Mouse (Mus musculus) layer of hippocampus, adult 11-12 months (tissue): ENCODE results near the gene Ankrd54.

Source experiments
- DNase-seq: peaks from one replicate; pipeline ENCODE4 v3.0.0; 2022; ENCODE audit warnings: low spot score

Gene Ankrd54

DNA sequence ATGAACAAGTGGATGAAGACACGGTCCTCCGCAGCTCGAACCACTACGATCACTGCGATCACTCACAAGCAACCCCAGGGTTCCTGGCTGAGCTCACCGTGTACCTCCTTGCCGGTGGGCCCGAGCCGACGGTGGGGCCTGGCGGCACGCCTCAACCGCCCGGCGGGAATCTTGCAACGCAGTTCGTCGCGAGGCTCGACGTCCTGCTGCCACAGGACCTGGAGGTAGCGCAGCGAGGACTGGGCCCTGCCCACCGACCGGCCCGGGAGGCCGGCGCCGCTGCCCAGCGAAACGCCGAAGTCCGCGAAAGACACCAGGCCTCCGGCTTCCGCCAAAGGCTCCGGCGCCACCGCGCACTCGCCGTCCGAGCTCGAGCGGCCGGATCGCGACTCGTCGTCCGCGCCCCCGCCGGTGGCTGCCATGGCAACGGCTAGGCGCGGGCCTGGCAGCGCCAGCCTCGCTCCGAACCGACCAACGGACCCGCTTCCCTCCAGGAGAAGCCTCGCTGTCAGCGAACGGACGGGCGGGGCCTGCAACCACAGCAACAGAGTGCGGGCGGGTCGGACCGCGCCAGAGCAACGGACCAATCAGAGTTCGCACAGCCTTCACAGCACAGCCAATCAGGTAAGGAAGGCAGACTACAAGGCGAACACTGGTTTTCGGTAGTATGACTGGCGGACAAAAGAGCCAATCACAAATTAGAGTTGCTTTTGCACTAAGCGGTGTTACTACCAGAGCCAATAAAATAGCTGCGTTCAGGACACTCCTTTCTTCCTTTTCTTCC lies at the start of gene Ankrd54:
Gene Ankrd54, minus strand, starts transcription at position 518 of the 784 bp plus-strand sequence.
- DNase-seq: peak; percentile 99

DNA sequence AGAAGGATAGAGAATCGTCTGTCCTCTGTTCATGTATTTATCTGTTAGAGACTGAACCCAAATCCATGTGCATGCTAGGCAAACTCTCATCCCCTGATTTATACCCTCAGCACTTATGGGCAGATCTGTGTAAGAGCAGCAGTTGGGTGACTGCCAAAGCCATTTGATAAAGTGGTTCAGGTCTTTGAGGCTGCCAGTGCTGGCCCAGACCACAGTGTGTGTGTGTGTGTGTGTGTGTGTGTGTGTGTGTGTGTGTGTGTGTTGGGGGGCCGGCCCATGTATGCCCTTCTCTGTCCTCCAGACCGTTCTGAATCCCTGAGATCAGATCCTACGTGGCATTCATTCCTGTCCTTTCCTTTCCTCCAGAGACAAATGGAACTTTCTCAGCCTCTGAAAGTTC lies 49.1 kb upstream of the Ankrd54 start:
- no peak for DNase-seq

DNA sequence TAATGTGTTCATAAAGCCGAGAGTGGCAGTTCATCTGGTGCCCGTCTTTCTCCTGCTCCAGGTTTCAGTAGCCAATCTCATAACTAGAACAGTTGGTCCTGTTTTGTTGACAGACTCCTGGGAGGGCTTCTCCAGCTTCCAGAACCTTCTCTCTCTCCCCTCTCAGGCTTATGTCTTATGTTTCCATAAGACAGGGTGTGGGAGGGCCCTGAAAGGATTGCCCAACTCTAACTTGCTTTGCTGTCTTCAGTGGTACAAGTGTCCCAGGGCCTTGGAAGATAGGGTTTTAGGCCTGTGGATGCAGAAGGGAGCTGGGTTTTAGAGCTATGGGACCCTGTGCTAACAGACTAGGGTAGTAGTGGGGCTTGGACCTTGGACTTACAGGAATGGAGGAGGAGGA lies 47.8 kb upstream of the Ankrd54 start:
- DNase-seq: no peak

DNA sequence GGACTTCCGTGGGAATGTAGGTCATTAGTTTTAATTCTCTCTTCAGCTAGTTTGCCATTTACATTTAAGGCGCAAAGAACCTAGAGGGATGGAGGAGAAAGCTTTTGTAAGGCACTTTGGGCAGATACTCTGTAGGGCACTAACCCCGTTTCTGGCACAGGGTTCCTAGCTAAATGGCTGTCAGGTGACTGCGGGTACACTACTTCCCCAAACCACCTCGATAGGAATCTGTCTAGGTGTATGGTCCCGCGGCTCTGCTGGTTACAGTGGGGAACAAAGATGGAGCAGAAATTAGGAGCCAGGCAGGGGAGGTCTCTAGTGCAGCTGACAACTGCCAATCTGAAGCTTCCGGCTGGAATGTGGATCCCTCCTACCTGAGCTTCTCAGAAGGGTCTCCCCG lies 47.3 kb upstream of the Ankrd54 start:
- DNase-seq: no peak

DNA sequence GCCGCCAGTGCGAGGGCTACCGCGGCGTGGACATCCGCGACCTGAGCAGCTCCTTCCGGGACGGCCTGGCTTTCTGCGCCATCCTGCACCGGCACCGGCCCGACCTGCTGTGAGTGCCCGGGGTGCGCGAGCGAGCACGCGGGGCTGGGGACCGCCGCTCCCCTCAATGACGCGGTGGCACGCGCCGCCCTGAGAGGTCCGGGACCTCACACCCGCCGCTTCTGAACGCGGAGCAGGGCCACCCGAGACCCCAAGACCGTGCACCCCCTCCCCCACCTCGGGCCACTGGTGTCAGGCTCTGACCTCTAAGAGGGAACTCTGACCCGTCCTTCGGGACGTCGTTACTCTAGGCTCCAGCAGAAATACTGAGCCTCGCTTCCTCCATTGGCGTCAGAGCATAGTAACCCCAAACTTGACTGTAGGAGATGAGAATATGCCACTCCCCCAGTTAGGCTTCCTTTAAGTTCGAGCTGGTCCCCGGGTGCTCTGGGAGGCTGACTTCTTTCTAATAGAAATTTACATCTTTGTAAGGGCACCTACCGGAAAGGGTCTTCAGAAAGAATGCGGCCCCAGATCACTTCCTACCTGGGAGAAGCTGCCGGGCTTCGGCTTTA lies 46.7 kb upstream of the Ankrd54 start:
- DNase-seq: peak; percentile 32

DNA sequence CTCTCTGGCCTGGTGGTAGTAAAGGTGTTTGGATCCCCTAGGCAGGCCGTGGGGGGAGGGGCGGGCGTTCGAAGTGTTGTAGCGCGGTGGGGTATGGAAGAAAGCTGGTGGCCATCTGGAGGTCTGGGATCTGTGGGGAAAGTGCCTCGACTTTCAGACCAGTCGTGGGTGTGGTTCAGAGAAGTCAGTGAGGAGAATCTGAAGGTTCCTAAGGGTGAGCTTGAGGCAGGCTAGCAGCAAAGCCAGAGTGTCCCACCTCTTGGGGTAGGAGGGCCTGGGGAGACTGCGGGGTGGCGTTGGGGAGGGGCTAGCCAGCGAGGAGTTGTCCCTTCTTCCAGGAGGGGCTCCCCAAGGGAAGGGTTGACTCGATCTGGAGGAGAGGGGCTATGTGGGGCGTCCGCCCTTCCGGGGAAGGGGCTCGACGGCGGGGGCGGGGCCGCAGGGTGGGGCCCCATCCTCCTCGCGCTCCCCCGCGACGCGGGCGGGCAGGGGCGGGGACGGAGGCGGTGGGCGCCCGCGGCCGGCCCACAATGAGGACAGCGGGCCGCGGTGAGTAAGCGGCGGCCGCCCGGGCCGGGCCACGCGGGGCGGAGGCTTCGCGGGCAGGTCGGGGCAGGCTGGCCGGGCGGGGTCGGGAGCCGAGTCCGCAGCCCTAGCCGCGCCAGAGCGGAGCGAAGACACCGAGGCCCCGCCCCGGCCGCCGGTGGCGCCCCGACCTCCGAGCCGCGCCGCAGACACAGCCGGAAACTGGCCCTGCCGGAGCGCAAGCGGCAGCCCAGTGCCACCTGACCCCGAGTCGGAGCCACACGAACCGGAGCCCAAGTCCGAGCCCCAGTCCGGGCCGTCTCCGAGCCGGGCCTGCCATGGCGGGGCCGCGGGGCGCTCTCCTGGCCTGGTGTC lies 46.0 kb upstream of the Ankrd54 start, which contains the start of gene Micall1:
Gene Micall1, plus strand, starts transcription at position 478 of the 900 bp plus-strand sequence.
- DNase-seq: peak; percentile 50

DNA sequence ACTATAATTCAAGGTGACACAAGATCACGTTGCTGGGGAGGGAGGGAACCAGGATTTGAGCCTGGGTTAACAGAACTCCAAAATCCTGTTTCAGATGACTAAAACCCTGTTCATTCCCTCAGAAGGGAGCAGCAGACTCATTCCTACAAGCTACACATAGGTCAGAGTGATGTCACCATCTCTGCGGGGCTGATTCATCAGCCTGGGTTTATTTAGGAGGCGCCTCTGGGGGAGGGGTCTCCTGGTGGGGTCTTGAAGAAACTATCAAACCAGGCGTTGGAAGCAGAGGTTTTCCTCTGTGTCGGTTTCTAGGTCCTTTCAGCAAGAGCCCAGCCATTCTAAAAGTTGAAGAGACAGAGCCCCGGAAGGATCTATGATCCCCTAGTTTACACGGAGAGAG lies 45.3 kb upstream of the Ankrd54 start:
- no peak for DNase-seq

DNA sequence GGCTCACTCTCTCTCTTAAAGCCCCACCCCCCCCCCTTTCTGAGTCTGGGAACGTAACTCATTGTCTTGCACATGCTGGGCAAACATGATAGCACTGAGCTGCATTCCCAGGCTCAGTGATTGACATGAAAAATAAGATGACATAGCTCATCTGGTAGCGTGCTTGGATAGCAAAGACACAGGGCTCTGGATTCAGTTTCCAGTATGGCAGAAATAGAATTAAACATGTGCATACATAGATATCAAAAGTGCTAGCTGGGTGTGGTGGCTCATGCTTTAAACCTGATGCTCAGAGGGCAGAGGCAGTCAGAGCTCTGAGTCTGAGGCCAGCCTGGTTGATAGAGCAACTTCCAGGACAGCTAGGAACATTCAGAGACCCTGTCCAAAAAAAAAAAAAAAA lies 43.1 kb upstream of the Ankrd54 start:
- DNase-seq: no peak

DNA sequence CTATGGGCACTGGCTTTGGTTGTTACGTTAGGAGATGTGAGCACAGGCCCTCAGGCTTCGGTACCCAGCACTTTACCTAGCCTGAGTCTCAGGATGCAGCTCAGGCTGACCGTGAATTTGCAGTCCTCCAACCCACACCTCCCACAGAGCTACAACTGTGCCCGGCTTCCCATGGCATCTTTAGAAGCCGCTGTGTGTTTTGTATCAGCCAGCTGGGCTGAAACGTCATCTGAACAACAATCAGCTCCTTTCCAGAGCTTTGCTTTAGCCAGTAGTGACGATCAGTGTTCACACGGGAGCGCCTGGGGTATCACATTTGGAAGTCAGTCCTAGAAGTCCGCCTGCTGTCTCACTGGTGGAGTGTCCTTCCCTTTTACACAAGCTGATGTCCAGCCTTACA lies 40.6 kb upstream of the Ankrd54 start:
- DNase-seq: peak; percentile 40

DNA sequence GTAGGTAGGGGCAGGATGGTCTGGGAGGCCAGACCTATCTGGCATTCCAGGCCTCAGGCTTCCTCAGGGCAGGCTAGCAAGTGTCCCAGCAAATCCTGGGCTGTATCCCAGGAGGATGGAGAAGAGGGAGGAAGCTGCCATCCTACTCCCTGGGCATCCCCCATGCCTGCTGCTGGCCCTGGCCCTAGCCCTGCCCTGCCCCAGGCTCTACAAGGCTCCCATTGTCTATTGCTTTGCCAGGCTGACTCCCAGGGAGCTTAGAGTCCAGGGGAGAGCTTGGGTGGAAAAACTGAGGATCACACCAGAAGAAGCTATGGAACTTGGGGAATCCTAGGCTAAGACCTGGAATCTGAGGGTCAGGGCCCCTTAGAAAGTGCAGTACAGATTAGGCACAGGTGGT lies 38.8 kb upstream of the Ankrd54 start:
- peak; percentile 41 for DNase-seq

DNA sequence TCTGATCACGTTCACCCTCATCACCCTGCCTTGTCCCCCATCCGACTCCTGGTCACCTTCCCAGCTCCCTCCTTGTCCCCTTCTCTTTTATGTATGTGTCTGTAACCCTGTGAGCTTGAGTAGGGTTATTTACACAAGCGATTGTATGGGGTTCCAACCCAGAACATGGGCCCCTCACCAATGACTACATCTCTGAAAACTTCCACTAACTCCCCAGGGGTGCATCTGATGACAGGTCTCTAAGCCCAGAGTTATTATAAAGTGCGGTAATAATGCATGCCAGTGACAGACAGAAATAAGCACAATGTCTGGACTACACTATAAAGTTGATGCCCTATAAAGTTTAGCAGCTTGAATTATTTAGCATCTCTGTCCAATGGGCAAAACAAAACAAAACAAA lies 37.7 kb upstream of the Ankrd54 start:
- no peak for DNase-seq

DNA sequence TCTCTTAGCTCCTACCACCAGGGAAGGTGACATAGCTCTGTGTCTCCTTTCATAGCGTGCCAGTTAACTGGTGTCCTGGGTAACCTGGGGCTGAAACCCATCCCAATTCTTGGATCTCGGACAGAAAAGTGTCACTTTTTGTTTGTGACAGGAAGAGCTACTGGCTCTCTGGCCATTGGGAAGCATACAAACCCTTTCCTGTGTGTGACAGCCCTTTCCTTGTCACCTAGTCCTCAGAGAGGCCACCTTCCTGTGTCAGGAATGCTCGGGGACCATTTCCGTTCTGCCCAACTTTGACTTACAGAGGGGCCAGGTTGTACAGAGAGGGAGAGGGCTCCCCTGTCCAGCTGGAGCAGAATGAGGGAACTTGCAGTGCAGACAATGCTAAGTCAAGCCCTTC lies 36.8 kb upstream of the Ankrd54 start:
- no peak for DNase-seq

DNA sequence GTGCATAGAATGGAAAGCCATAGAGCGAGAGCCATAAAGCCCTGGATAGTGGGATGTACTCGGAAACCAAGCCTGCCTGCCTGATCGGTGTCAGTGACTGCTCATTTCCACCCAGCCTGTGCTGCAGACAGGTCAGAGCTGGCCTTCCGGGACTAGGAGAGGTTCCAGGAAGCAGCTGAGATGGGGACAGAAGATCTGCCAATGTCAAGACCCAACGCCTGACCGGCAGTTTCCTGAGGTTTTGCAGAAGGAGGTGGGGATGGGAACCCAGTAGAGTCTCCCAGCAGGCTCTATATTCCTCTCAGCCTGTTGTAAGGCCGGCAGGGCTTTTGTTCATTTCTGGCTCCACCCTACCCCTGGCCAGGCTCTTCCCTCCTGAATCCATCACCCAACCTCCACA lies 36.2 kb upstream of the Ankrd54 start:
- no peak for DNase-seq

DNA sequence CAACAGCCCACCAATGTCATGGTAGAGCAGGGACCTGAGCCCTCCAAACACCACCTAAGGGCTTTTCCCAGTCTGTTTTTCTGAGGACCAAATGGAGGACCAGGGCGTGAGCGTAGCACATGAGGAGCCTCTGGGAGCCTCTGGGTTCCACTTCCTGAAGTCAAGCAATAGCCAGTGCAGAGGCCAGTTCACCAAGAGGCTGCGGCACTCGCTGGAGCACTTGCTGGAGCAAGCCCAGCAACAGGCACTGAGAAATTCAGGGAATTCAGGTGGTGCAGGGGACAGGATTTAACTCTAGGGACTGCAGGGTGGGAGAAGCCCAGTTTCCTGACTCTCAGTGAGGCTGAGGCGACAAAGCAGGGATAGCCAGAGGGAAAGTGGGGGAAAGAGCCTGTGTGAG lies 35.5 kb upstream of the Ankrd54 start:
- DNase-seq: no peak

DNA sequence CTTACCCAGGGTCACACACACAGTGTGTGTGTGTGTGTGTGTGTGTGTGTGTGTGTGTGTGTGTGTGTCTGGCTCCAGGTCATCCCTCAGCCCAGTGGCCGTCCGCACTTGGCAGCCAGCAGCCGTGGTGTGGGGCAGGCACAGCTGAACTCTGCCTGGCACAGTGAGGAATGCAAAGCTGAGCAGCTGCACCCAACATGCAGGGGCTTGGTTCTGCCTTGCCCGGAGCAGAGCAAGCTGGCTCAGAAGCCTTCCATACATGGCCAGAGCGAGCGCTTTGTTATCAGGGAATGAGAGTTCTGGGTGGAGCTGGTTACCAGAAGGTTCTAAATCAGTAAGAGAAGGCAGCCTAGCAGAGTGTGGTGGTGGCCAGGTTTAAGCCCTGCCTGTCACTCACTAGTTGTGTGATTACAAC lies 34.9 kb upstream of the Ankrd54 start:
- peak; percentile 72 for DNase-seq

DNA sequence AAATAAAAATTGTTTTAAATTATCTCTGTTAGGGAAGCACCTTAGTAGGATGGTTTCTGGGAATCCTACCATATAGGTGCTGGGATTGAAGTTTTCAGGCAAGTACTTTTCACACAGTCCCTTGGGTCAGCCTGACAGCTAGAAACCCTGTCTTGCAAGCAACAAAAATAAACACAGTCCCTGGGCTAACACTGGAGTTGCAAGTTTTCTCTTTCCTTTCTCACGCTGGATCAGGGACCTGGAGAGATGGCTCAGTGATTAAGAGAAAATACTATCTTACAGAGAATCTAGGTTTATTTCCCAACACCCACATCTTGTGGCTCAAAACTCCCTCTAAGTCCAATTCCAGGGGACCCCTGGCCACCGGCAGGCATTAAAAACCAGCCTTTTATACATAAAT lies 34.4 kb upstream of the Ankrd54 start:
- DNase-seq: no peak

DNA sequence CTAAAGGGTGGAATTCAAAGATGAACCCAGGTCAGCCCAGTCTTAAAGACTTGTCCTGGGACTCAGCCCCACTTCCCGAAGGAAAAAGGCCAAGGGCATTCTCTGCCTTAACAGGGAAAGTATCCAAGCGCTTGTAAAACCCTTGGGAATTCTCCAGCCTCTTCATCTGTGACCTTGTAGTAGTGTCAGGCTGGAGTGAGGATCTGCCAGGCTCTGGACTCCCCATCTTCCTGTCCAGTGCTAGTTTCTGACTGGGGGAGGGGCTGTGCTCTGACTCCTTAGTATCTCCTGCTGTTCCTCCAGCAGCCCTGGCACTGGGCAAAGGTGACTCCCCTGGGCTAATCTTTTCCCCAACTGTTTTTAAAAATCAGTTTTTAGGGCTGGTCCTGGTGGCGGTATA lies 33.9 kb upstream of the Ankrd54 start:
- no peak for DNase-seq

DNA sequence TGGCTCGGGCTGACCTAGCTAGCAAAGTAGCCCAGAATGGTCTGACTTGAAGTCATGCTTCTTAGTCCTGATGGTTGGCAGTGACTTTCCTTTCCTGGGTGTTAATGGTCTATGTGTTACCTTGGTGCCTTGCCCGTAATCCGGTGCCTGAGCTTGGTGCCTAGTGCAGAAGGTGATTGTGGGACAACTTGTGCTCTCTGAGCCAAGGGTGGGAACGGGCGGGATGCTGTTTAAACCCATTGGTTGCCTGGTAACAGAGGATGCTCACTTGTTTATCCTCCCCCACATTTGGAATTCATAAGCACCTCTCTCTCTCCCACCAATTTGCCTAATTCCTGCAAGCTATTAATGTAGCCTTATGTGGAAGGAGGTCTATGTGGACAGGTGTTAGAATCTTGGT lies 32.8 kb upstream of the Ankrd54 start:
- DNase-seq: no peak

DNA sequence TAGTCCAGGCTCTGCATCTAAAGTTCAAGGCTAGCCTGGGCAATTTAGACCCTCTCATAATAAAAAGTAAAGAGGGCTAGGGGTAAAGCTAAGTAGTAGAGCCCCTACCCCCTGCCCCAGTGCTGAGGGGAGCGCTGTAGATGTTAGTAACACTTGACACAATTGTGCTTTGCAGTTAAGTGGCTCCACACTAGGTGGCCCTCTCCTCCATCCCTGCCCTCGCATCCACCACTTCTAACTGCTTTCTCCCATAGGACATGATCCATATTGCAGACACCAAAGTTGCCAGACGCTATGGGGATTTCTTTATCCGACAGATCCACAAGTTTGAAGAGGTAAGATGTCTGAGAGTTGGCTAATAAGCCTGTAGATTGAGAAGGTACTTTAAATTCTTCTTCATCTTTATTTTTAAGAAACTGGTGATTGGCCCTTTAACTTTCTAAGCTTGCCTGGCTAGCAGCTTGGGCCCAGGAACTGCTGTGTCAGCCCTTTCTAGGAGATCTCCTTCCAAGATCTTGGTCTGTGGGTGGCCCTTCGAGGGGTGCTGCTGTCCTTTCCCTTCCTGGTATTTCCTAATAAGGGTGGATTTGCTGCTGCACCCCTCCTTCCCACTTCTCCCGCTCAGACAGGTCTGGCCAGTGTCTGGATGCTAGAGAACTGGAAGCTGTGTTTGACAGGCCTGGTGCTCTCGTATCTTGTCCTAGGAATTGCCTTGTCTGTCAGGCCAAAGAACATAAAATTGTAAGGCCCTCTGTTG lies 30.6 kb upstream of the Ankrd54 start:
- peak; percentile 70 for DNase-seq

DNA sequence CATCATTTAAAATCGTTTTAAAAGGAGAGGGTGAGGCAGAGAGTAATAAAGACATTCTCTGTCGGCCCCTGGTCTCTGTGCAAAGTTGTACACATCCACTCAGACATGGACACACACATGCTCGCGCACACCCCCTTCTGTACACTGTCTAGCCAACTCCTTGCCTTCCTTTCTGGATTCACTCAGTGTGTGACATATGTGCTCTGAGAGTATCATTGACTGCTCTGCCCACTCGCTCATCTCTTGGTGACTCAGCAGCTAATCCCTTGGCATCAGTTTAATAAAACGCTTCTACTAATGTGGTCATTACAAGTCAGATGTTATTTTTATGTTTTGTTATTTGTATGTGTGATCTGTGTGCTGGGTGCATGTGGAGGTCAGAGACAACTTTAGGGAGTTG lies 29.6 kb upstream of the Ankrd54 start:
- DNase-seq: no peak

DNA sequence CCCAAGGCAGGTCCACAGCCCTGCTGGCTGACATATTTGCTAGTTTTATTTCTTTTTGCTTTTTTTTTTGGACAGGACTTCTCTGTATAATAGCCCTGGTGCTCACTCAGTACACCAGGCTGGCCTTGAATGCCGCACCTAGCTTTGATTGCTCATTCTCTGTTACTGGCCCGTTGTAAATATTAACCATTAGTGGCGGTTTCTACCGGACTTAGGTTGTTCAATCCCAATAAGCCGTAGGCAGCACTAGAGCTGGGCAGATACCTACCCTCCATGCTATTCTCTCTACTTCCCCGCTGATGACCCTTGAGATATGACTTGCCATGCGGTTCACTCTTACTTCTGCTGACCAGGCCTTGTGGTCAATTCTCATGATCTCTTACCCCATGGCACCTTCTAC lies 16.9 kb upstream of the Ankrd54 start:
- no peak for DNase-seq
